Mouse (Mus musculus): Measurements from ENCODE around the gene Praf2. TPM values are rescaled to one million over a fixed set of nuclear protein-coding genes. Genes with fewer than 3 reads are reported as not detected.
"Not testable (repeated sequence)": the region's sequence is repeated elsewhere in the genome, so short reads cannot be mapped to it uniquely, and the experiment has no call there.

The Praf2 gene
- polyA plus RNA-seq, 1 experiment, result 10.8 TPM

DNA sequence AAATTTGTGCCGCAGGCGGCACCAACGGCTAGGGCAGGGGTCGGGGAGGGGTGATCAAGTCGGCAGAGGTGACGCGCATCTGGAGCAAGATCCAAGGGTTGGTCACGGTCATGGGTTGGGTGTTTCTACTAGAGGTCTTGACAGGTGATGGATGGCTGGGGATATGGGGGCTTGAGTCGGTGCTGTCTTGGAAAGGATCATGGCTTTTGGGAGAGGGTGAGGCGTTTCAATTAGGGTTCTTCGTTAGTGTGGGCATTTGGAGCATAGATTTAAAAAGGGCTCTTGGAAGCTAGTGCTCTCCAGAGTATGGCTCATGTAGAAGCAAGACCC is 6.0 kb upstream of the Praf2 start:
- Histone ChIP-seq H3K4me3 (ENCODE audit: insufficient read depth, low read depth, low read length) (peak overlapping the region; percentile 96), H3K4me1 (ENCODE audit: control insufficient read depth, insufficient read depth, insufficient read length, low read length) (no peaks in the 10 kb centered on the region), H3K27ac (replicated peaks; ENCODE audit: low read depth, low read length) (peak overlapping the region; percentile 78)

DNA sequence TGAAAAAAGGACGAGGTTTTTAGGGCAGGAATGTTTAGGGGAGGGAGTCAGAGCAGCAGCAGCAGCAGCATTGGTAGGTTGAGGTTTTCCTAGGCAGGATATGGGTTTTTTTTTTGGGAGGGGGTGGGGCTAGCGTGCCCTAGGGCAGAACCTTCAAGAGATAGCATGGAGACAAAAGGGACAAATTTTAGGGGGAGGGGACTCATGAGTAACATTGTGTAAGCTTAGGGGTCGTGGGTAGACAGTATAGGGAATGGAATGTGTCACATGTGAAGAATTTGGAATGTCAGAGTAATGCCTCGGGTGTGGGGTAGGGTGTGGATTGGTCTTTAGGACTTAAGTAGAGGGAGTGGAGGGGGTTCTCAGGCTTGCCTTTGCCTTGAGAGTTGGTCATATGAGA is 5.5 kb upstream of the Praf2 start:
- no peaks in the 10 kb centered on the region for H3K4me1 ChIP-seq (ENCODE audit: control insufficient read depth, insufficient read depth, insufficient read length, low read length)
- H3K4me3 ChIP-seq (ENCODE audit: insufficient read depth, low read depth, low read length), result peak overlapping the region; percentile 96
- H3K27ac ChIP-seq (replicated peaks; ENCODE audit: low read depth, low read length), result peak overlapping the region; percentile 78

DNA sequence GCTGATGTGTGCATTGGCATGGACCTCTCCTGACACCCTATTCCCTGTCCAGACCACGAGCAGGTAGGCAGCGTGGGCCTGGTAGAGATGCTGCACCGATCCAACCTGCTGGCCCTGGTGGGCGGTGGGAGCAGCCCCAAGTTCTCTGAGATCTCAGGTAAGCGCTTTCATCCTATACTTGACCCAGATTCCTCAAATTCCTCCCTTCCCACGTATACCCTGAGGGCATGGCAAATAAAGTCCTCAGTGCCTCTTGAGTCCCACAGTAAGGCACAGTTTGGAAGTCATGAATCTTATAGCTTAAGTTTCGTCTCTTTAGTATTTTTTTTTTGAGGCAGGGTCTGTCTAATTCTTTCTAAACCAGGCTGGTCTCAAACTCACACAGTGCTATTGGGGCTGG is 4.1 kb upstream of the Praf2 start:
- Histone ChIP-seq H3K4me1 (ENCODE audit: control insufficient read depth, insufficient read depth, insufficient read length, low read length) (no peaks in the 10 kb centered on the region), H3K4me3 (ENCODE audit: insufficient read depth, low read depth, low read length) (no peak overlapping the region), H3K27ac (replicated peaks; ENCODE audit: low read depth, low read length) (no peak overlapping the region)

DNA sequence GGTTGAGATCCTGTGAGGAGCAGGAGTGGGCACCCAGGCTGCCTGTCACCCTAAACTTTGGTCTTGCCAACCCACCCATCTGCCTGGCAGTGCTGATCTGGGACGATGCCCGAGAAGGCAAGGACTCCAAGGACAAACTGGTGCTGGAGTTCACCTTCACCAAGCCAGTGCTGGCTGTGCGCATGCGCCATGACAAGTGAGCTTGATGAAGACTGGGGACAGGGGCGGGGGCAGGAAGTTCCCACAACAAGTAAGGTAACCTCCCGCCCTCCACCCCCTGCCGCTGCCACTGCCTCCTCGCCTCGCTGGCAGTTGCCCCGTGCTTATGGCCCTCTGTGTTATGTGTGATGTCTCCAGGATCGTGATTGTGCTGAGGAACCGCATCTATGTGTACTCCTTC is 2.4 kb upstream of the Praf2 start:
- H3K27ac ChIP-seq (replicated peaks; ENCODE audit: low read depth, low read length), result no peak overlapping the region
- no peaks in the 10 kb centered on the region for H3K4me1 ChIP-seq (ENCODE audit: control insufficient read depth, insufficient read depth, insufficient read length, low read length)
- H3K4me3 ChIP-seq (ENCODE audit: insufficient read depth, low read depth, low read length), result no peak overlapping the region

DNA sequence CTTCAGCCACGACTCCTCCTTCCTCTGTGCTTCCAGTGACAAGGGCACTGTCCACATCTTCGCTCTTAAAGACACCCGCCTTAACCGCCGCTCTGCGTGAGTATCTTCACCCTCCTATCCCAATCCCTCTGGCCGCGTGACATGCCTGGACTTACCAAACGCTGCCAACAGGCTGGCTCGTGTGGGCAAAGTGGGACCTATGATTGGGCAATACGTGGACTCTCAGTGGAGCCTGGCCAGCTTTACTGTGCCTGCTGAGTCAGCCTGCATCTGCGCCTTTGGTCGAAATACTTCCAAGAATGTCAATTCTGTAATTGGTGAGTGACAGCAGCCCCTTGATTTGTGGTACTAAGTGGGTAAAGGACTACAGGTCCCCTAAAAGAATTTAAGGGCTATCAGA is 1.1 kb upstream of the Praf2 start:
- Histone ChIP-seq H3K27ac (replicated peaks; ENCODE audit: low read depth, low read length) (0 out of 2 replicates have a peak overlapping the region, but pooled peaks have one; percentile 55), H3K4me3 (ENCODE audit: insufficient read depth, low read depth, low read length) (no peak overlapping the region), H3K4me1 (ENCODE audit: control insufficient read depth, insufficient read depth, insufficient read length, low read length) (no peaks in the 10 kb centered on the region)

DNA sequence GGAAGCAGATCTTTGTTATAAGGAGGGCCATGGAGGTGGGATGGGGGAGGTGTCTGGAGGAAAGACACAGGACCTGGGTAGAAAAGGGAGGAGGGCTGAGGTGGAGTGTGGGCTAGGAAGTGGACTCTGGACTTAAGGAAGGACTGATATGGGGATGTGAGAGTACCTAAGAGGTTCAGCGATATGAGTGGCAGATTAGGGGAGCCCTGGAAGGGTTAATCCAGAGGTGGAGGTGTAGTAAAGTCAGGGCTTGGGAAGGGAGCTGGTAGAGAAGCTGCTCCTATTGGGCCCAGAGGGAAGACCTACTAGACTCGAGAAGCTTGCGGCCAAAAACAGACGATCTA is 655 bp downstream of the Praf2 start:
- H3K4me1 ChIP-seq (ENCODE audit: control insufficient read depth, insufficient read depth, insufficient read length, low read length), result no peaks in the 10 kb centered on the region
- peak overlapping the region; percentile 67 for H3K4me3 ChIP-seq (ENCODE audit: insufficient read depth, low read depth, low read length)
- no peak overlapping the region for H3K27ac ChIP-seq (replicated peaks; ENCODE audit: low read depth, low read length)

DNA sequence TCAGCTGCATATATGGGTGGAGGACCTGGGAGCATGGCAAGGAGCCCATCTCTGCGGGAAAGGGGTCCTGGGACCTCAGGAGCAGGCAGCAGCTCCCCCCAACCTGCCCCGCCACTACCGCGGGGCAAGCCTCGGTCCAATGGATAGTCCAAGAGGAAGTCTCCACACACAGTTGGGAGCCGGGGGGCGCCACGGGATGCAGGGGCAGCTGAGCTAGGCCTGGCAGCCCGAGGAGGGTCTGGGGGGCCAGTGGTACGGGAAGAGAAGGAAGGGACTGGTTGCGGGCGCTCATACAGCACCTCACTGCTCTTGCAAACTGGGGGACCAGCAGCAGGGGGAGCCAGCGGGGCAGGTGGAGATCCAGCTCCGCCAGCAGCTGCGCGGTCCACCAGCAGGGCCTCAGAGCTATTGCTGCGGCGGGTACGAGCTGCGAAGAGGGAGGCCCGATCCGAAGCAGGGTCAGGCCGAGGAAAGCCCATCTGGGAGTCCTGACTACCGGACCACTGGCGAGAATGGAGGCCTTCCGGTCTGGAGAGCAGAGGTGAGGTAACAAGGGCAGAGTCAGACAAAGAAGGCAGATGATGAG is 5.4 kb downstream of the Praf2 start:
- no peak overlapping the region for H3K4me3 ChIP-seq (ENCODE audit: insufficient read depth, low read depth, low read length)
- H3K4me1 ChIP-seq (ENCODE audit: control insufficient read depth, insufficient read depth, insufficient read length, low read length), result no peaks in the 10 kb centered on the region
- no peak overlapping the region for H3K27ac ChIP-seq (replicated peaks; ENCODE audit: low read depth, low read length)

DNA sequence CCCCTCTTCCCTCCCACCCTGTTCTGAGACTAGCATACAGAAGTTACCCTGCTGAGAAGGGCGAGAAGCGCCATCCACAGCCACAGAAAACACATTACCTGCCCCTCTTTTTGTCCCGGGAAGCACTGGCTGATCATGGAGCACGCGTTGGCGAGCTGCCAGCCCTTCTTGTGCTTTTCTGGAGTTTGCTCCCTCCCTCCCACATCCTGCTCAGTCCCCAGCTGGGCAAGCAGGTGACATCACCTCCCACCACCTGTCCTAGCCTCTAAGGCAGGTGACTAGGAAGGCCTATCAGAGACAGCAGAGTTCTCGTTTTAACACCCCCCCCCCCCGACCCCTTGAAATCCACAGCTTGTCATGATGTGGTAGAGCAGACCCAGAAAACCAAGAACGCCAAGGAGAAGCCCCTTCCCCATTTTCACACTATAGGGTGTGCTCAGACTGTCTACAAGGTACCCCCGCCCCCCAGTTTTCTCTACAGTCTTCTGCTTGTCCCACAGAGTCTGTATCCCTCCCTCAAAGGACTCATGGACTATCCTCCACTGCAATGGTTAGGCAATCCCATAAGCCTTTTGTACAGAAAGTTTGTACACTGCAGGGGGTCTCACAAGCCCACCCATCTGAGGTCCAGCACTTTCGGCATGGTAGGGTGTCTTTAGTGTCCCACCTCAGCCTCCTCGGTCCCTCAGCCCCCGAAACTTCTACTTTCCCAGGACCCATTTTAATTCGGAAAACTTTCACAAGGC is 11.3 kb downstream of the Praf2 start:
- H3K27ac ChIP-seq (replicated peaks; ENCODE audit: low read depth, low read length), result no peak overlapping the region
- no peak overlapping the region for H3K4me3 ChIP-seq (ENCODE audit: insufficient read depth, low read depth, low read length)
- H3K4me1 ChIP-seq (ENCODE audit: control insufficient read depth, insufficient read depth, insufficient read length, low read length), result no peaks in the 10 kb centered on the region

DNA sequence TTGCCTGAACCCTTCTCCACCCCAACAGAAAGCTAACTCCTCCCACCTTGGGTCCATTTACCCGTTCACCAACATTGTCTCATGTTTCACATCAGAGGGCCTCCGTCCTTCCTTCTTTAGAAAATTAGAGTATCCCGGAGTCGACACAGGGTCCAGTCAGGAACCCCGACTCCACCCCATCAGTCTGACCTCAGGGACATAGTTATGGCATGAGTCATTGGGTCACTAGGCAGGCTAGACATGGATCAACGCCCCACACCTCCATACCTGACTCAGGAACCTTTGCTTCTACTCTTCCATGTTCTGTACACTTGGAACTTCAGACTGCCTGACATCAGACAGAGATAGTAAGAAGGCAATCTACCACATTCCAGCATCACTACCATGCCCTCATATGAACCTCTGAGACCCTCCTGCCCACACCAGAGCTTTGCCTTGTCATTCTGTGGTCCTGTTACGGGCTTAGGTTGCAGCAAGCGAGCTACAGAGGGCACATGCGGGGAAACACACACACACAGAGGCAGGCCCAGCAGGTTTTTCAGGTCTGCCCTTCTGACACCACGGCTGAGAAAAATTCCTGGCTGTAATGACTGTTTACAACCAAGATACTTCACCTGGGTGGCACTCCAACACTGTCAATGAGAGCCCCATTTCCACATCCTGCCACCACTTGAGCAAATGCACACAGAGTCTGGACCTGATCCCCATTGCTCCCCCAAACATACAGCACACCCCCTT is 12.0 kb downstream of the Praf2 start:
- Histone ChIP-seq H3K4me3 (ENCODE audit: insufficient read depth, low read depth, low read length) (no peak overlapping the region), H3K4me1 (ENCODE audit: control insufficient read depth, insufficient read depth, insufficient read length, low read length) (no peaks in the 10 kb centered on the region), H3K27ac (replicated peaks; ENCODE audit: low read depth, low read length) (no peak overlapping the region)

DNA sequence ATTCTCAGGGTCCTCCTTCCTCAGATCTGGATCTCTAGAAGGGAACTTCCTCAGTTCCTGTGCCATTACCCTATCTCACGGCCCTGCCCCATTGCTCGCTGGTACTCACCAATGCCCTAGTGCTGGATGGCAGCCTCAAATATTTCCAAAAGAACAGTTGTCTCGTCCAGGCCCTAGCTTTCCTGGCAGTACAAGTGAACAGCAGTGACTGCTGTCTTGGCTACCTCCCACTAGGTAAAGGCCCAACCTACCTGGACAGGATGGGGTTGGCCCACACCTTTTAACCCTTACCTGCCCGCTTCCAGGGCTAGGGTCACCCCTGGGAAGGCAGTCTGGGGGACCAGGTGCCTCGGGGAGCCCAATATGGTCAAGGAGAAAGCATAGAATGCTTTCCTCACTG is 12.9 kb downstream of the Praf2 start:
- H3K27ac ChIP-seq (replicated peaks; ENCODE audit: low read depth, low read length), result no peak overlapping the region
- H3K4me3 ChIP-seq (ENCODE audit: insufficient read depth, low read depth, low read length), result no peak overlapping the region

DNA sequence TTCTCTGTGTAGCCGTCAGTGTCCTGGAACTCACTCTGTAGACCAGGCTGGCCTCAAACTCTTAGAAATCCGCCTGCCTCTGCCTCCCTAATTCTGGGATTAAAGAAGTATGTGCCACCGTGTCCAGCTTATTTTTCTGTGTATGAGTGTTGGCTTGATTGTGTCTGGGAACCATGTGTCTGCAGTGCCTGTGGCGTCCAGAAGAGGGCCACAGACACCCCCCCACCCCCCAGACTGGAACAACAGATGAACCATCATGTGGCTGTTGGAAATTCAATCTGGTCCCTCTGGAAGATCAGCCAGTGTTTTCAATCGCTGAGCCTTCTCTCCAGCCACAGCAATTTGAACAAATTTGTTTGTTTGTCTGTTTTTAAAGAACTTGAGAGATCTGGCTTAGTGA is 15.2 kb downstream of the Praf2 start:
- H3K4me3 ChIP-seq (ENCODE audit: insufficient read depth, low read depth, low read length), result no peak overlapping the region
- no peak overlapping the region for H3K27ac ChIP-seq (replicated peaks; ENCODE audit: low read depth, low read length)
- H3K4me1 ChIP-seq (ENCODE audit: control insufficient read depth, insufficient read depth, insufficient read length, low read length), result no peaks in the 10 kb centered on the region

More for the DNA sequence above, 12.9 kb downstream of the Praf2 start:
- no peaks in the 10 kb centered on the region for H3K4me1 ChIP-seq (ENCODE audit: control insufficient read depth, insufficient read depth, insufficient read length, low read length)

DNA sequence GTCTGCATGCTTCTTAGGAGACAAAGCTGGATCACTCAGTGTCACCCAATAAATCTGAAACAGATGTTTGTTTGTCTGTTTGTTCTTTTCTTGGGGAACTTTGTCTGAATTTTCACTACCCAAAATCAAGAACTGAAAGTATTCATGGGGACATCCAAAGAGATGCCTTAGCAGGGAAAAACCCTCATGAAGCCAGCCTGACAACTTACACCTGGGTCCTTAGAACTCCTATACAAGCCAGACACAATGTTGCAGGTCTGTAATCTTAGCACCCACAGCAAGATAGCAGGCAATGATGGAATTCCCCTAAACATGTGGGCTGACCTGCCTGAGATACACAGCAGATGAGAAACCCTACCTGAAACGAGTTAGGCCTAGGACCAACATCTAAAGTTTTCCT is 16.7 kb downstream of the Praf2 start:
- Histone ChIP-seq H3K4me1 (ENCODE audit: control insufficient read depth, insufficient read depth, insufficient read length, low read length) (no peaks in the 10 kb centered on the region), H3K4me3 (ENCODE audit: insufficient read depth, low read depth, low read length) (no peak overlapping the region), H3K27ac (replicated peaks; ENCODE audit: low read depth, low read length) (no peak overlapping the region)

DNA sequence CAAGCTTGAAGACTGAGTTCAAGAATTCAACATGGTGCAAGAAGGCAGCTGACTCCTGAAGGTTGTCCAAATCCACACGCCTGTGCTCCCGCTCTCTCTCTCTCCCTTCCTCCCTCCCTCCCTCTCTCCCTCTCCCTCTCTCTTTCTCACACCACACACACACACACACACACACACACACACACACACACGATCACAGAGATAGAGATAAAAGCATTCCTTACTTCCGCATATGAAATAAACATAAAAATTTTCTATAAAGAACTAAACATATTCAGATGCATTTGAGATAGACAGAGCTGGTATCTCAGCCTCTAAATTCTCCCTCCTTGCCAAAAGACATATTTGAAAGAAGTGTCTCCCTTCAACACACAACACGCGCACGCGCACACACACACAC is 17.2 kb downstream of the Praf2 start:
- Histone ChIP-seq H3K4me1 (ENCODE audit: control insufficient read depth, insufficient read depth, insufficient read length, low read length) (no peaks in the 10 kb centered on the region; the same call in 1 of the 2 replicates), H3K27ac (replicated peaks; ENCODE audit: low read depth, low read length) (no peak overlapping the region), H3K4me3 (ENCODE audit: insufficient read depth, low read depth, low read length) (no peak overlapping the region)

DNA sequence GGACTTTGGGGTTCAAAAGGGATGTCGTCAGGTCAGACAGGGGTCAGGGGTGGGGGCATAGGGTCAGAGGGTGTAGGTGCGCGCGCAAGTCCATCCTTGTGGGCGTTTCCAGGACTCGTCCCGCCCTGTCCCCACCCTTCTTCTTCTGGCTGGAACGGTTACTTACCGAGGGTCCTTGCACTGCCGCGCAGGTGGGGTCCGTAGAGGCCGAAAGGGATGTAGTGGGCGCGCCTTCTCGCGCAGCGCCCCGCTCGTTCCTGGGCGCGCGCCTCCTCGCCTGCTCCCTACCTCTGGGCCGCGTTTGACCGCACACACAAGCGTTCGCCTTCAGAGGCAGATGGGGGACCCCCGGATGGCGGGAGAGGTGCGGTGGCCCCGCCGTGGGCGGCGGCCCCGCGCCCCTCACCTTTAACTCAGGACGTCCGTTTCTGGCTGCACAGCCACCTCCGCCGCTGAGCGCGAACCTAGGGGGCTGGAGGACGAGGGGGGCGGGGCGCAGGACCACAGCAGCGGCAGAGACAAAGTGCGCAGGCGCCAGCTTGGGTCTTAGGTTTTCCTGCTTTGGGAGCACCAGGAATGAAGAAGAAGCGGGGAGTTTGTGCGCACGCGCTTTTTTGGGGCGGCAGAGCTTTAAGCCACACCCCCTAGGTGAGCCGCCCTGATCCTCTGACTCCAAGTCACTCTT is 22.3 kb downstream of the Praf2 start, which contains the start of gene Ccdc120:
Ccdc120 (minus strand) TSS at position 474 of the 685 bp plus-strand sequence.
- no peaks in the 10 kb centered on the region; the same call in 1 of the 2 replicates for H3K4me1 ChIP-seq (ENCODE audit: control insufficient read depth, insufficient read depth, insufficient read length, low read length)
- peak within 1 kb of the TSS; percentile 75 for H3K4me3 ChIP-seq (ENCODE audit: insufficient read depth, low read depth, low read length)
- no peak within 1 kb of the TSS for H3K27ac ChIP-seq (replicated peaks; ENCODE audit: low read depth, low read length)

DNA sequence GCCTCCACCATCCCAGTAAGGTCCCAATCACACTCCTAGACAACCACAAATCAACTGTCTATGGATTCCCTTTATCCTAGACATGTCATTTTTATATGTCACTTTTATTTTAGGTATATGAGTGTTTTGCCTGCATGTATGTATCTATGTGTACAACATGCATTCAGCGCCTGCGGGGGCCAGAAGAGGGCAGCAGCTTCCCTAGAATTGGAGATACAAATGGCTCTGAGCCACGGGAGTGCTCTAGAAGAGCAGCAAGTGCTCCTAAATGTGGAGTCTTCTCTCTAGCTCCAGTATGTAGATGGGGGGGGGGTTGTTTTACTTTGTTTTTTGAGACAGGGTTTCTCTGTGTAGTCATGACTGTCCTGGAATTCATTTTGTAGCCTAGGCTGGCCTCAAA is 25.4 kb downstream of the Praf2 start:
- H3K4me3 ChIP-seq (ENCODE audit: insufficient read depth, low read depth, low read length); H3K4me1 ChIP-seq (ENCODE audit: control insufficient read depth, insufficient read depth, insufficient read length, low read length); H3K27ac ChIP-seq (replicated peaks; ENCODE audit: low read depth, low read length): not testable (repeated sequence)

Measured in brown adipose tissue, adult 24 weeks (tissue).